Mouse (Mus musculus) G1E-ER4 (cell line): ENCODE data around the gene Usp39. TPM values are rescaled to one million over a fixed set of nuclear protein-coding genes. Genes with fewer than 3 reads are reported as not detected.

ENCODE experiments used
- GATA1 ChIP-seq: IDR thresholded peaks from one replicate; pipeline ENCODE4 v1.8.0; 2012; ENCODE audit warnings: low read length, inconsistent platforms
- polyA plus RNA-seq: library from polyadenylated mRNA; stranded (reverse); fragments of >175 nt; gene quantifications from 2 replicates; pipeline ENCODE4 v1.2.3, GENCODE M21; 2012

Gene Usp39
- polyA plus RNA-seq: 21.3 and 30.1 TPM in 2 replicates

- no peak for TF ChIP-seq GATA1
Observed at GRCm38 (mm10) chr6:72345074-72345567, at the start of gene Usp39. Gene Usp39, minus strand, starts transcription at chr6:72345184.

- no peak for TF ChIP-seq GATA1
Observed at GRCm38 (mm10) chr6:72392341-72392740, 47.4 kb upstream of the Usp39 start.

- TF ChIP-seq GATA1: no peak
Observed at GRCm38 (mm10) chr6:72390795-72391521, 46.0 kb upstream of the Usp39 start.

GRCm38 (mm10) chr6:72389941-72390771, 45.2 kb upstream of the Usp39 start, which contains the start of gene Vamp8:
Gene Vamp8, minus strand, starts transcription at chr6:72390703.
- TF ChIP-seq GATA1: no peak

GRCm38 (mm10) chr6:72389471-72389940, 44.5 kb upstream of the Usp39 start:
- peak; percentile 89 for TF ChIP-seq GATA1

GRCm38 (mm10) chr6:72388791-72389329, 43.9 kb upstream of the Usp39 start:
- TF ChIP-seq GATA1: no peak

- TF ChIP-seq GATA1: no peak
Observed at GRCm38 (mm10) chr6:72388266-72388665, 43.3 kb upstream of the Usp39 start.

GRCm38 (mm10) chr6:72387816-72388215, 42.8 kb upstream of the Usp39 start:
- no peak for TF ChIP-seq GATA1

- TF ChIP-seq GATA1: no peak
Observed at GRCm38 (mm10) chr6:72386561-72386960, 41.6 kb upstream of the Usp39 start.

GRCm38 (mm10) chr6:72385258-72385657, 40.3 kb upstream of the Usp39 start:
- no peak for TF ChIP-seq GATA1

GRCm38 (mm10) chr6:72383952-72384351, 39.0 kb upstream of the Usp39 start:
- TF ChIP-seq GATA1: peak; percentile 68

- no peak for TF ChIP-seq GATA1
Observed at GRCm38 (mm10) chr6:72383142-72383820, 38.3 kb upstream of the Usp39 start.

GRCm38 (mm10) chr6:72382494-72382893, 37.5 kb upstream of the Usp39 start:
- no peak for TF ChIP-seq GATA1

- TF ChIP-seq GATA1: no peak
Observed at GRCm38 (mm10) chr6:72380131-72380770, 35.3 kb upstream of the Usp39 start, which contains the start of gene Vamp5. Gene Vamp5, minus strand, starts transcription at chr6:72380468.
